Mouse (Mus musculus) hindbrain, postnatal 0 days (tissue): ENCODE measurements around the gene Bloc1s6. TPM values are rescaled to one million over a fixed set of nuclear protein-coding genes. Genes with fewer than 3 reads are reported as not detected.

Source experiments
- ATAC-seq: fragments of 200-750 bp; cut with Nextera tagmentation; 2 replicates; pipeline ENCODE4 v1.8.0; 2017; ENCODE audit warnings: mild to moderate bottlenecking, moderate TSS enrichment, moderate library complexity
- DNase-seq: peaks from one replicate; pipeline ENCODE4 v3.0.0-alpha.2; 2015; ENCODE audit warnings: low spot score
- H3K27ac ChIP-seq: fragments of 300-500 bp; sonication (generic); 2 replicates; pipeline ENCODE4 v1.5.1; 2014; ENCODE audit warnings: mild to moderate bottlenecking
- H3K27me3 ChIP-seq: fragments of 300-500 bp; sonication (generic); 2 replicates; pipeline ENCODE4 v1.6.1; 2014; ENCODE audit warnings: low read length, mixed read lengths; ENCODE audit not compliant: insufficient read depth
- H3K36me3 ChIP-seq: fragments of 300-500 bp; sonication (generic); 2 replicates; pipeline ENCODE4 v1.6.1; 2014; ENCODE audit warnings: low read length, mixed read lengths; ENCODE audit not compliant: insufficient read depth
- H3K4me1 ChIP-seq: fragments of 300-500 bp; sonication (generic); 2 replicates; pipeline ENCODE4 v1.6.1; 2014; ENCODE audit warnings: antibody characterized with exemption, low read length, mixed read lengths; ENCODE audit not compliant: insufficient read depth
- H3K4me2 ChIP-seq: fragments of 300-500 bp; sonication (generic); 2 replicates; pipeline ENCODE4 v1.6.1; 2014; ENCODE audit warnings: low read depth, mild to moderate bottlenecking, low read length, moderate library complexity, mixed read lengths
- H3K4me3 ChIP-seq: fragments of 300-500 bp; sonication (generic); 2 replicates; pipeline ENCODE4 v1.5.1; 2014; ENCODE audit warnings: low read length
- H3K9ac ChIP-seq: fragments of 300-500 bp; sonication (generic); replicated peaks from 2 replicates; pipeline ENCODE4 v1.6.1; 2014; ENCODE audit warnings: mild to moderate bottlenecking, low read length, moderate library complexity, mixed read lengths
- H3K9me3 ChIP-seq: fragments of 300-500 bp; sonication (generic); 2 replicates; pipeline ENCODE4 v1.6.1; 2016; ENCODE audit warnings: low read length, mixed read lengths
- CTCF ChIP-seq: IDR thresholded peaks from 2 replicates; pipeline ENCODE4 v1.5.1; 2016; ENCODE audit warnings: antibody characterized with exemption, control low read depth, low read depth
- WGBS: fragments of 180-500 bp; shearing (Covaris S2); extraction: QIAGEN DNeasy Blood & Tissue Kit; methylation state at CpG from one replicate; pipeline ENCODE4 v1.1.7; 2014; 5-methylcytosine and 5-hydroxymethylcytosine counted together
- polyA plus RNA-seq: library from polyadenylated mRNA; unstranded; fragments of >200 nt; fragmentation: Nextera tagmentation; extraction: Ambion mirVana; gene quantifications from 2 replicates; pipeline ENCODE4 v1.2.1, GENCODE M21; 2015
- total RNA-seq: library from RNA; depleted of rRNA; stranded (reverse); fragments of >200 nt; gene quantifications from 2 replicates; pipeline ENCODE4 v1.2.3, GENCODE M21; 2014

The Bloc1s6 gene
- total and polyA plus RNA-seq, 2 experiments from 2014 or later: 75.4 to 94.1 TPM

DNA sequence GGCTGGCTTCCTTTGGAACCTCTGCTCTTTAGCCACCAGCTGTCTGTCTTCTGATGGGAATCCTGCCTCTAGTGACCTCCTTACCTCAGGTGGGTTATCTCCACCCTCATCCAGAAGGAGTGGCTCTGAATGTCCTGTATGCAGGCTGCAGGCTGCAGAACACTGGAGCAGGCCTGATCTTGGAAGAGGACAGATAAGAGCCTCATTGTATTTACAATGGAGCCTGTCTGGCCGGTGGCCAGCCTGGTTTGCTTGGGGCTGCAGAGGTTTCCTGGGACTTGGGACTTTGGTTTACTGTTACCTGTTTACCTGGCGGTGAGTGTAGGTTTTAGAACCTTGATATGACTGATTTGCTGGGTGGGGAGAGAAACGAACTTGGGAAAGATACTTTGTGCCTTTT lies 30.2 kb upstream of the Bloc1s6 start:
- TF ChIP-seq CTCF: no peak
- no peak overlapping the region for H3K4me2 ChIP-seq
- ATAC-seq (no peak), DNase-seq (no peak)
- no peaks in the 10 kb centered on the region for H3K4me1 ChIP-seq
- H3K36me3 ChIP-seq: no peaks in the 10 kb centered on the region
- H3K4me3 ChIP-seq: no peak overlapping the region
- no peak overlapping the region for H3K9ac ChIP-seq
- WGBS: 69% methylated on average over 3 of the region's 3 CpGs
- no peak overlapping the region for H3K27ac ChIP-seq
- H3K27me3 ChIP-seq: no peaks in the 10 kb centered on the region
- no peaks in the 10 kb centered on the region for H3K9me3 ChIP-seq

DNA sequence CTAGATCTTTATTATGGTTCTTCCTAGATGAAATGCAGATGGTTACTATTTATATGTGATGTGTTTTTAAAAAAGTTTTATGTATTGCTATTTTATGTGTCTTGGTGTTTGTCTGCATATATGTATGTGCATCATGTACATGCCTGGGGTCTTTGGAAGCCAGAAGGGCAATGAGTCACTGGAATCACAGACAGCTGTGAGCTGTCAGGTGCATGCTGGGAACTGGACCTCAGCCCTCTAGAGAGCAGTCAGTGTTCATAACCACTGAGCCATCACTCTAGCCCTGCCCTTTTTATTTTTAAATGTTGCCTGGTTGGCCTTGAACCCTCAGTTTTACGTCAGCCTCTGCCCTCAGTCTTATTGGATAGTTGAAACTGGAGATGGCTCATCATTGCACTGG lies 29.1 kb upstream of the Bloc1s6 start:
- TF ChIP-seq CTCF: no peak
- Histone ChIP-seq H3K4me2 (no peak overlapping the region), H3K9me3 (no peaks in the 10 kb centered on the region), H3K27ac (no peak overlapping the region), H3K4me3 (no peak overlapping the region), H3K36me3 (no peaks in the 10 kb centered on the region), H3K9ac (no peak overlapping the region), H3K4me1 (no peaks in the 10 kb centered on the region), H3K27me3 (no peaks in the 10 kb centered on the region)
- DNase-seq (no peak), ATAC-seq (no peak)
- 68% methylated on average over 1 of the region's 1 CpGs for WGBS

- no peak for DNase-seq
- no peak for ATAC-seq
- no peak overlapping the region for H3K9ac ChIP-seq
- no peaks in the 10 kb centered on the region for H3K27me3 ChIP-seq
- no peak overlapping the region for H3K27ac ChIP-seq
- H3K4me1 ChIP-seq: no peaks in the 10 kb centered on the region
- 71% methylated on average over 3 of the region's 3 CpGs for WGBS
- TF ChIP-seq CTCF: no peak
- no peaks in the 10 kb centered on the region for H3K36me3 ChIP-seq
- H3K4me3 ChIP-seq: no peak overlapping the region
- H3K9me3 ChIP-seq: no peaks in the 10 kb centered on the region
- H3K4me2 ChIP-seq: no peak overlapping the region
Observed at GRCm38 (mm10) chr2:122711911-122712310, 26.4 kb upstream of the Bloc1s6 start.

DNA sequence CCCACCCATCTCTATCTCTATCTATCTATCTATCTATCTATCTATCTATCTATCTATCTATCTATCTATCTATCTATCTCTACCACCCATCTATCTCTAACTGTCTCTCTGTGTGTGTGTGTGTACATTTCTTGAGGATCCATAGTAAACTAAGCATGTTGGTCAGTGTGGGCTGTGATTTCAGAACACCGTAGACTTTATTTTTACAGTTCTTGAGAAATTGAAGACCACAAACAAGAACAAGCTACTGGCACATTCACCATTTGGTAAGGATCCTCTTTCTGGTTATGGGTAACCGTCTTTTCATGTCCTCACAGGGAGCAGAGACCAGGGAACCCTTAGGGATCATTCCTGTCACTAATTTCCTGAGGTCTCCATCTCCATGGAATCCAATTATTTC lies 25.5 kb upstream of the Bloc1s6 start:
- 81% methylated on average over 2 of the region's 2 CpGs for WGBS
- Histone ChIP-seq H3K27me3 (no peaks in the 10 kb centered on the region), H3K27ac (no peak overlapping the region), H3K4me3 (no peak overlapping the region), H3K4me1 (no peaks in the 10 kb centered on the region), H3K36me3 (no peaks in the 10 kb centered on the region), H3K9me3 (no peaks in the 10 kb centered on the region), H3K4me2 (no peak overlapping the region), H3K9ac (no peak overlapping the region)
- ATAC-seq: no peak
- DNase-seq: no peak
- TF ChIP-seq CTCF: no peak

DNA sequence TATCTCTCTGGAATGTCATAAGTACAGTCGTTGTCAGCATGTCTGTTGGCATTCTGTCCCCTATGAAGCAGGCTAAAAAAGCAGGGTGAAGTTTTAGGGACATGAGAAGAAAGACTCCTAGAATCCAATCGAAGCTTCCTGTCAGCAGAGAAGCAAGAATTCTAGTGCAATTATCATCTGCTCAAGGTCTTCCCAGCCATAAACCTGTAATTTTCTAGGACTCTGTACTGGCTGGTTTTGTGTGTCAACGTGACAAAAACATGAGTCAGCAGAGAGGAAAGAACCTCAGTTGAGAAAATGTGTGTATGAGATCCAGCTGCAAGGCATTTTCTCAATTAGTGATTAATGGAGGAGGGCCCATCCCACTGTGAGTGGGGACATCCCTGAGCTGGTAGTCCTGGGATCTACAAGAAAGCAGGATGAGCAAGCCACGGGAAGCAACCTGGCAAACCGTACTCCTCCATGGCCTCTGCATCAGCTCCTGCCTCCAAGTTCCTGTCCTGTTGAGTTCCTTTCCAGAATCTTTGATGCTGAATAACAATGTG lies 23.1 kb upstream of the Bloc1s6 start:
- Histone ChIP-seq H3K4me2 (no peak overlapping the region), H3K36me3 (no peaks in the 10 kb centered on the region), H3K4me3 (no peak overlapping the region), H3K4me1 (no peaks in the 10 kb centered on the region), H3K9ac (no peak overlapping the region), H3K27me3 (no peaks in the 10 kb centered on the region), H3K9me3 (no peaks in the 10 kb centered on the region), H3K27ac (no peak overlapping the region)
- 74% methylated on average over 5 of the region's 5 CpGs for WGBS
- DNase-seq (no peak), ATAC-seq (no peak)
- TF ChIP-seq CTCF: no peak

GRCm38 (mm10) chr2:122716301-122716842 lies 21.9 kb upstream of the Bloc1s6 start:
- Histone ChIP-seq H3K27ac (no peak overlapping the region), H3K4me1 (no peaks in the 10 kb centered on the region), H3K4me3 (no peak overlapping the region), H3K27me3 (no peaks in the 10 kb centered on the region), H3K9ac (no peak overlapping the region), H3K4me2 (no peak overlapping the region), H3K36me3 (no peaks in the 10 kb centered on the region), H3K9me3 (no peaks in the 10 kb centered on the region)
- no peak for TF ChIP-seq CTCF
- DNase-seq (no peak), ATAC-seq (no peak)
- 79% methylated on average over 3 of the region's 3 CpGs for WGBS

DNA sequence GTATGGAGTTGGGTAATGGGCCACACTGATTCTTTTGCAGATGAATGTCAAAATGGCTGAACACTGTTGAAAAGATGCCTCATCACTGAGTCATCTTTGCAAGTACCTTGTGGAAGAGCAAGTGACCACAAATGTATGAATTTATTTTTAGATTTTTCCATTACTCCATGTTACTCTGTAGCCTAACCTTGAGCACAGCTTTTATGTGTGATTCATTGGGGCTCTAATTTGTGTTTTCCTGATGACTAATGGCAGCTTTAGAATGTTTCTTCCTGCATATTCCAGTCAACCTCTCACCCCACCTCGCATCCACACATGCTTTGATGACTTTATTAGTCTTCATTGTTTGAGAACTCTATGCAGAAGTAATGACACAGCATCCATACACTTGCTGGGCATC lies 19.1 kb upstream of the Bloc1s6 start:
- Histone ChIP-seq H3K9me3 (no peaks in the 10 kb centered on the region), H3K27ac (no peak overlapping the region), H3K4me2 (no peak overlapping the region), H3K9ac (no peak overlapping the region), H3K4me3 (no peak overlapping the region), H3K36me3 (no peaks in the 10 kb centered on the region), H3K4me1 (no peaks in the 10 kb centered on the region), H3K27me3 (no peaks in the 10 kb centered on the region)
- no peak for DNase-seq
- no peak for ATAC-seq
- TF ChIP-seq CTCF: no peak
- WGBS: 61% methylated on average over 1 of the region's 1 CpGs
